Mouse (Mus musculus): Measurements from ENCODE around the gene Rps12.

- TF ChIP-seq CTCF (IDR thresholded peaks at IDR 0.05; ENCODE audit: control insufficient read depth, insufficient read depth, insufficient replicate concordance, low read depth, low read length) (no peak), POLR2A (IDR thresholded peaks at IDR 0.05; ENCODE audit: control insufficient read depth, low read depth, low read length) (no peak)
Observed at GRCm38 (mm10) chr10:23804665-23805064, 17.6 kb upstream of the Rps12 start.

All from testis, adult 2 months (tissue).